Mouse (Mus musculus) central nervous system, embryonic 14 days (tissue): Measurements from ENCODE around the gene Hist1h2br. TPM values are rescaled to one million over a fixed set of nuclear protein-coding genes. Genes with fewer than 3 reads are reported as not detected.

Experiments used
- polyA plus RNA-seq: library from polyadenylated mRNA; depleted of rRNA; stranded (reverse); fragments of >200 nt; gene quantifications from 2 replicates; pipeline ENCODE4 v1.2.3, GENCODE M21; 2012; rRNA removed

The Hist1h2br gene
- polyA plus RNA-seq = 3.8 and 12.2 TPM in 2 replicates

DNA sequence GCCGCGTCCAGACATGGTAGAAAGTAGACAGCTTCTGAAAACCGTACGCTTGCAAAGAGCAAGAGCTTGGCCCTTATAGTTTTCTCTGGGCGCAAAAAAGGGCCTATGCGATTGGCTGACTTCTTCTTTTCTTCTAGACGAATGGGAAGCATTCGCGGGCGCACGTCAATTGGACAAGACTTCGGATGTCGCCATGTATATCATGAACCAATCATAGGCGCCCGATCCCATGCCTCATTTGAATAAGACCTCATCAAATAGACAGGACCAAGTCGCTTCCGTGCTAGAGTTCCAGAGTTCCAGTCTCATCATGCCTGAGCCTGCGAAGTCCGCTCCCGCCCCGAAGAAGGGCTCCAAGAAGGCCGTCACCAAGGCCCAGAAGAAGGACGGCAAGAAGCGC lies at the start of gene Hist1h2br, which contains the start of gene Hist1h2ap:
Hist1h2br (plus strand) TSS at position 283 of the 400 bp plus-strand sequence.
Hist1h2ap (minus strand) TSS at position 47 of the 400 bp plus-strand sequence.

DNA sequence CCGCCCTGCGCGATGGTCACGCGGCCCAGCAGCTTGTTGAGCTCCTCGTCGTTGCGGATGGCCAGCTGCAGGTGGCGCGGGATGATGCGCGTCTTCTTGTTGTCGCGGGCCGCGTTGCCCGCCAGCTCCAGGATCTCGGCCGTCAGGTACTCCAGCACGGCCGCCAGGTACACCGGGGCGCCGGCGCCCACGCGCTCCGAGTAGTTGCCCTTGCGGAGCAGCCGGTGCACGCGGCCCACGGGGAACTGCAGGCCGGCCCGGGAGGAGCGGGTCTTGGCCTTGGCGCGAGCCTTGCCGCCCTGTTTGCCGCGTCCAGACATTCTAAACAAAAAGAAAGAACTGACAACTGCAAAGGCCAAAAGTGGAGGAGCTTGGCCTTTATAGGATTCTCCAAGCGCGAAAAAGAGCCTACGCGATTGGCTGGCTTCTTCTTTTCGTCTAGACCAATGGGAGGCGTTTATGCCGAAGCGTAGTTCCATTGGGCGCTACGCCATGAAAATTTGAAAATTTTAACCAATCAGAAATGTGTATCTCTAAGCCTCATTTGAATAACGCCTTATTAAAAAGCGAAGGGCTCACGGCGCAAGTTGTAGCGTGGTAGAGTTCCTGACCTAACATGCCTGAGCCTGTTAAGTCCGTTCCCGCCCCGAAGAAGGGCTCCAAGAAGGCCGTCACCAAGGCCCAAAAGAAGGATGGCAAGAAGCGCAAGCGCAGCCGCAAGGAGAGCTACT lies 46.5 kb upstream of the Hist1h2br start, which contains the start of the genes Hist1h2an and Hist1h2bp:
Hist1h2an (minus strand) TSS at position 320 of the 731 bp plus-strand sequence.
Hist1h2bp (plus strand) TSS at position 563 of the 731 bp plus-strand sequence.

DNA sequence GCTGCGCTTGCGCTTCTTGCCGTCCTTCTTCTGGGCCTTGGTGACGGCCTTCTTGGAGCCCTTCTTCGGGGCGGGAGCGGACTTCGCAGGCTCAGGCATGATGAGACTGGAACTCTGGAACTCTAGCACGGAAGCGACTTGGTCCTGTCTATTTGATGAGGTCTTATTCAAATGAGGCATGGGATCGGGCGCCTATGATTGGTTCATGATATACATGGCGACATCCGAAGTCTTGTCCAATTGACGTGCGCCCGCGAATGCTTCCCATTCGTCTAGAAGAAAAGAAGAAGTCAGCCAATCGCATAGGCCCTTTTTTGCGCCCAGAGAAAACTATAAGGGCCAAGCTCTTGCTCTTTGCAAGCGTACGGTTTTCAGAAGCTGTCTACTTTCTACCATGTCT lies 23.5 kb upstream of the Hist1h2br start, which contains the start of the genes Hist1h2bq and Hist1h2ao:
Hist1h2bq (minus strand) TSS at position 125 of the 400 bp plus-strand sequence.
Hist1h2ao (plus strand) TSS at position 393 of the 400 bp plus-strand sequence.

GRCm38 (mm10) chr13:21811539-21811938 lies 22.0 kb upstream of the Hist1h2br start, which contains the start of gene Hist1h4m:
Hist1h4m (plus strand) TSS chr13:21811746.

GRCm38 (mm10) chr13:21831418-21832394 lies 1.8 kb upstream of the Hist1h2br start, which contains the start of gene Hist1h4n:
Hist1h4n (minus strand) TSS chr13:21832196.

Other genes with a start within 250 kb of the Hist1h2br start
- gene Olfr1362, start 219.7 kb upstream of the Hist1h2br start, polyA plus RNA-seq = not detected in 2 replicates
- gene Olfr11, start 191.2 kb upstream of the Hist1h2br start, polyA plus RNA-seq = not detected in 2 replicates
- gene Olfr1361, start 170.4 kb upstream of the Hist1h2br start, polyA plus RNA-seq = not detected in 2 replicates
- not detected in 2 replicates for gene Olfr1360, start 156.3 kb upstream of the Hist1h2br start, polyA plus RNA-seq
- not detected in 2 replicates for gene Olfr1359, start 135.6 kb upstream of the Hist1h2br start, polyA plus RNA-seq
- gene Hist1h2bl, start 117.6 kb upstream of the Hist1h2br start, polyA plus RNA-seq = 6.6 and 13.7 TPM in 2 replicates
- 11.5 and 14.4 TPM in 2 replicates for gene Hist1h2ai, start 117.3 kb upstream of the Hist1h2br start, polyA plus RNA-seq
- gene Hist1h3h, start 116.1 kb upstream of the Hist1h2br start, polyA plus RNA-seq = 23.9 and 36.2 TPM in 2 replicates
- 6.2 and 11.0 TPM in 2 replicates for gene Hist1h2bm, start 111.7 kb upstream of the Hist1h2br start, polyA plus RNA-seq
- gene Hist1h4j, start 98.7 kb upstream of the Hist1h2br start, polyA plus RNA-seq = 11.4 and 17.3 TPM in 2 replicates
- gene Hist1h4k, start 83.2 kb upstream of the Hist1h2br start, polyA plus RNA-seq = 23.8 and 36.9 TPM in 2 replicates
- 18.5 and 25.0 TPM in 2 replicates for gene Hist1h2ak, start 79.9 kb upstream of the Hist1h2br start, polyA plus RNA-seq
- 5.4 and 11.4 TPM in 2 replicates for gene Hist1h2bn, start 79.6 kb upstream of the Hist1h2br start, polyA plus RNA-seq
- gene Hist1h1b, start 53.1 kb upstream of the Hist1h2br start, polyA plus RNA-seq = 3.8 and 6.4 TPM in 2 replicates
- 22.6 and 39.5 TPM in 2 replicates for gene Hist1h3i, start 50.4 kb upstream of the Hist1h2br start, polyA plus RNA-seq
- 4.9 and 9.4 TPM in 2 replicates for gene Hist1h2an, start 46.5 kb upstream of the Hist1h2br start, polyA plus RNA-seq
- gene Hist1h2bp, start 46.3 kb upstream of the Hist1h2br start, polyA plus RNA-seq = 1.1 and 1.5 TPM in 2 replicates
- gene Hist1h2bq, start 23.5 kb upstream of the Hist1h2br start, polyA plus RNA-seq = 8.2 and 8.5 TPM in 2 replicates
- gene Hist1h2ao, start 23.3 kb upstream of the Hist1h2br start, polyA plus RNA-seq = 0.21 TPM in 1 of 2 replicates, not detected in the other
- 0.50 TPM in 1 of 2 replicates, not detected in the other for gene Hist1h4m, start 22.0 kb upstream of the Hist1h2br start, polyA plus RNA-seq
- gene Hist1h4n, start 1.5 kb upstream of the Hist1h2br start, polyA plus RNA-seq = 20.1 and 31.8 TPM in 2 replicates
- gene Hist1h2ap, start 236 bp upstream of the Hist1h2br start, polyA plus RNA-seq = 31.6 and 43.2 TPM in 2 replicates
- 13.1 and 15.7 TPM in 2 replicates for gene Zfp184, start 111.4 kb downstream of the Hist1h2br start, polyA plus RNA-seq
- not detected in 2 replicates for gene Pom121l2, start 147.5 kb downstream of the Hist1h2br start, polyA plus RNA-seq
- 0.09 and 0.18 TPM in 2 replicates for gene Prss16, start 176.0 kb downstream of the Hist1h2br start, polyA plus RNA-seq
- 2.9 and 4.5 TPM in 2 replicates for gene Hist1h2ah, start 201.8 kb downstream of the Hist1h2br start, polyA plus RNA-seq
- gene Hist1h2bk, start 202.1 kb downstream of the Hist1h2br start, polyA plus RNA-seq = 11.7 and 20.3 TPM in 2 replicates
- gene Hist1h4i, start 207.6 kb downstream of the Hist1h2br start, polyA plus RNA-seq = 26.1 and 35.7 TPM in 2 replicates
- gene Hist1h2ag, start 209.2 kb downstream of the Hist1h2br start, polyA plus RNA-seq = 32.8 and 39.2 TPM in 2 replicates
- 11.0 and 15.5 TPM in 2 replicates for gene Hist1h2bj, start 209.5 kb downstream of the Hist1h2br start, polyA plus RNA-seq